Mouse (Mus musculus): Measurements from ENCODE around the gene D930020B18Rik. TPM values are rescaled to one million over a fixed set of nuclear protein-coding genes. Genes with fewer than 3 reads are reported as not detected.

The D930020B18Rik gene
- not detected for total RNA-seq (2022)

DNA sequence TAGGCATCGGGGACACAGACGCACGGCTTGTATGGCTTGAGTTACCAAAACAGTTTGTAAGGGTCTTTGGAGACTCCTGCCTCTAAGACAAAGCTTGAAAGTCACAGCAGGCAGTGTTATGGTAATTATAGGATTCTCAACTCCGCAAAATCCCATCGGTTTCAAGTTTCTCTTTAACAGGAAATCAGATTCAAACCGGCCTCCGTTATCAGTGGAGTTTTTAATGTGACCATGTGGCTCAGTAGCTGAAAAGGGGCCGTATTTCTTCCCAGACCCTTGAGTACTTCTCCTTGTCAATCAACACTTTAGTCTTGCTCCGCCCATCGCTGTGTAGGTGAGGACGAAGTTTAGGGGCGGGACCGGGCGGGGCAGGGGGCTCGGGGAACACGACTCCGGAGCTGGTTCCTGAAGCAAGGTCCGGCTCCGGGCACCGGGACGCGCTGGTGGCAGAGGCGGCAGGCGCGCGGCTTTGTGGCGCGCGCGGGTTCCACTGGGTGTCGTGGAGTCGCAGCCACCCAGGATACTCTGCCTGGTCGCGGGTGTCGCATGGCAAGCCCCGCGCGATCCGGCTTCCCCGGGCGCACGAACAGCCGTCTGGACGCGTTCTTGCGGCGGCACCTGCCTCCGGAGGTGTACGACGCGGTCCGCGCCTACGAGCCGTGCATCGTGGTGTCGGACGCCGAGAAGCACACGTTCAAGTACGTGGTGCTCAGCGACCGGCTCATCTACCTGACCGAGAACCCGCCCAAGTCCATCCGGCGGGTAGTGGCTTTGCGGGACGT, at the start of gene D930020B18Rik:
Gene D930020B18Rik, plus strand, starts transcription at position 317 of the 782 bp plus-strand sequence.
- no peak for DNase-seq (ENCODE audit: low spot score in 2 of 2)

DNA sequence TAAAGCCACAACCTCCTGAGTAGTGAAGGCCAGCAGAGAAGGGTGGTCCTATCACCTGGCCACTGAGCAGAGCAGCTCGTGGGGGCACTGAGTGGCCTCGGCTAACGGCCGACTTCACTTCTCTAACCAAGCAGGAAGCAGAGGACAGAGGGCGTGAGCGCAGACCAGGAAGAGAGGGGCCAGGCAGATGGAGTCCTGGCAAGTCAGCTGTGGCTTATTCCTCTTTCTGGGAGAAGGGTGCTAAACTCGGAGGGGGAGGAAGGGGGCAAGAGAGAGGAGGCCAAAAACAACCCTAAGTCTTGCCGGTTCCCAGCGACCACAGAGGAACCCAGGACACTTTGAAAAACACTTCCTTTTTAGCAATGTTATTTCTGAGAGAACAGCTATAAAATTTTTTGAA, 44.8 kb upstream of the D930020B18Rik start:
- DNase-seq (ENCODE audit: low spot score in 2 of 2) = no peak

DNA sequence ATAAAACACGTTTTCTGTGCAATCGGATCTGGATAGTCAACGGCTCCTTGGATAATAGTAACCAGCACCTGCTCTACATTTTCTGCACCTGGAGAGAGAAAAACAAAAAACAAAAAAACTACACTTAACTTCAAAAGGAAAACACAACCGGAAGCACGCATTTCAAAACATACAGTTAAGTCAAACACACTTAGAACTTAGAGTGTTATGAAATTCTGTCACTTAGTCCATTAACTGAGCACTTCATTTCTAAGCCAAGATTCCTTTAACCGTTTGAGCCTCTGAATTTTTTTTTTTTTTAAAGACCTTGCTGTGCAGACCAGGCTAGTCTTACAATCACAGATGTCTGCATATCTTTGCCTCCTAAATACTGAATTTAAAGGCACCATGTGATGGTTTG, 40.1 kb upstream of the D930020B18Rik start:
- DNase-seq (ENCODE audit: low spot score in 2 of 2) = no peak

DNA sequence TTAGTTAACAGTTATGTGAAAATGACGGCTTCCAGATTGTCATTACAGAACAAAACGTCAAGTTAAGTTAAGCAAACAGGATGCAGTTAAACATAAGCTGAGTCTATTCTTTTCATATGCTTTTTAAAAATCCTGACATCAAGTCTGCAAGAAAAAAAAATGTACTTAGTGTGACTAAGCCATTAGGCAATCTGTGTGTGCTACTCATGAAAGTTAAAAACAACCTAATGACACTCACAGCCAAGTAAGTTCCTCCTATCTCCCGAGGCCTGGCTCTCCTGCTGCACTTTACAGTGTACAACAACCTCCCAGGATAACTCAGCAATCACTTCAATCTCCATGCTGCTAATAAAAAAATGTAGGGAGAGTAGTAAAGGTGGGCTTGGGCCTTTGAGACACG, 37.8 kb upstream of the D930020B18Rik start:
- no peak for DNase-seq (ENCODE audit: low spot score in 2 of 2)

DNA sequence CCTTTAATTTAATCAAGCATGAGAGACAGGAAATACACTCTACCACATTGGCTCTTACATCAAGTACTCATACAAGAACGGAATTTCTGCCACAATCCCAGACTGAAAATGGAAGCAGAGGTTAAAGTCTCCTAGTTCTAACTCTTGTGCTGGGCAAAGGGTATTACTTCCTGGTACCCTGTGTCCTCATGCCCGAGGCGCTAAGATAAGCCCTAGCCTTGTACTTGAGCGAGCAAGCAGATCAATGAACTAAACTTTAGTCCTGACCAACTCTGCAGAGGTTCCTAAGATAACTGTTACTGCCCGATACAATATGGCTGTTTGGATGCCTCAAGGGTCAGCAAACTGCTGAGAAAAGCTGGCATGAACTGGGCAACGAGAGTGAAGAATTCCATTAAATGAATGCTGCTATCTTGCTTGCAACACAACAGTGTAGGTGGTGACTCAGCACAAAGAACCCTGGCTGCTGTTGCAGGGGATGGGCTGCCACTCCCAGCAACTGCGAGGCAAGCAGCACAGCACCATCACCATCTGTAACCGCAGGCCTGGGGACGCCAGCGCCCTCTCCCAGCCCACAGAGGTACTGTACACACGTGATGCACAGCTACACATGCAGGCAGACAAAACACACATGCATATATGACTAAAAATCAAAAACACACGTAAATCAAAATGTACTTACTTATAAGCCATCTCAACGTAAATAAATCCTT, 36.6 kb upstream of the D930020B18Rik start:
- no peak for DNase-seq (ENCODE audit: low spot score in 2 of 2)

DNA sequence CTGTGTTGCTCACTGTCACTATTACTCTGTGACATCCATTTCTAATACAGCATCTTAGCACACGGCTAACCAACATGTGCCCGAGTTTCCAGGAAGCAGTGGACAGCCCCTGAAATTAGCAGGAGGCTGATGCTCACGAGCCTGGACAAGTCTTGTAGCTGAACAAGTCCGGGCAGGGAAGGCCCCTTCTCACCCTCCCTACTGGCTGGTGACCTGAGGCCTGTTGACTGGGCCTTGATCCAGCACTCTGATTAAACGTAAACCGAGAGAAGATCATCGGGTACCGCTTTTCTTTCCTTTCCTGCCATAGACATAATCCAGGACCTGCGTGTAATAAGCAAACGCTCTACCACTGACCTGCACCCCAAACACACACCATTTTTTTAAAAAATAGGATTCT, 33.2 kb upstream of the D930020B18Rik start:
- DNase-seq (ENCODE audit: low spot score in 2 of 2) = no peak

DNA sequence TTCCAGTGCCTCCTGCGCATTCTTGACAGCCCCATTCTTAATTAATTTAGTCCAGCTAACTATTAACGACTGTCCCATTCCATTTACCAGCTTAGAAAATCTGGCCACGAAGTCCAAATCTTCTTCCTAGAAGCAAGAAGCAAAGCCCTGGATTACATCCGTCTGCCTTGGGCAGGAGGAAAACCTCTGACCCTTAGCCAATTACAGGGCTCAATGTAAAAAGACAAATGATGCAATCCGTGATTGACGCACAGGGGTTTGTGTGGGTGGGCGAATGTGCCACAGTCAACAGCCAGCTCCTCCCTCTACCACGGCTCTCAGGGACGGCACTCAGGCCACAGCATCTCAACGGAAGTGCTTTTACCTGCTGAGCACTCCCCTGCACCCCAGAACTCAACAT, 29.8 kb upstream of the D930020B18Rik start:
- no peak for DNase-seq (ENCODE audit: low spot score in 2 of 2)

DNA sequence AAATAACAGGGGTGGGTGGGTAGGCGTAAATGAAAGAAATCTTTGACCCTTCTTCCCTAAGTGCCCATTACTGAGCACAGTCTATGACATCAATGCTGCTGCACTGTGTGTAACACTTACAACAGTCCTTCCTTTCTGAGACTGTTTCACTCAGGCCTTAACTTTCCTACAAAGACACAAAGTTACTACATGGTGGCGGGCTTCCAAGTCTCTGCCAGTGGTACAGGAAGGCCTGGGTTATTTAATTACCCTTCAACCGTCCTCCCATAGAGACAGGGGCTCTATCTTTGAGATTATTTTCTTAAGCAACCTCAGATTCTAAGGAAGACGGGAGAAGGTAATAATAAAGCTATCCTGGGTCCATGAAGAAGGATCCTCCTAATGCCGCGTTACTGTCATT, 28.9 kb upstream of the D930020B18Rik start:
- no peak for DNase-seq (ENCODE audit: low spot score in 2 of 2)

DNA sequence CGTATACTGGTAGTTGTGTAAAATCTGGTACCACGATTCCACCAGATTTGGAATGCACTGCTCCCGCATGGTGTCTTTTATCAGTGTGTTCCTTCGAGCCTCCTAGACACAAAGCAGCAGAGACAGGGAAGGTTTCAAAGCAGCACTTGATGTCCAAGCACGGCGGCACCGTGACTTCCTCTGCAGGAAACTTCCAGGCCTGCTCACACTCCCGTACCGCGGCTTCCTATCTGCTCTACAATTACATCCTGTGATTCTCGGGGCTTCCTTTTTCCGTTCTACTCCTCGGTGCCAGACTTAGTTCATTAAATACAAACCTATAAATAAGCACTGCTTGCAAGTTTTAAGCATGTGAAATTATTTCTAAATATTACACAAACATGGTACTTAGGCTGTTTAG, 27.8 kb upstream of the D930020B18Rik start:
- DNase-seq (ENCODE audit: low spot score in 2 of 2) = no peak

DNA sequence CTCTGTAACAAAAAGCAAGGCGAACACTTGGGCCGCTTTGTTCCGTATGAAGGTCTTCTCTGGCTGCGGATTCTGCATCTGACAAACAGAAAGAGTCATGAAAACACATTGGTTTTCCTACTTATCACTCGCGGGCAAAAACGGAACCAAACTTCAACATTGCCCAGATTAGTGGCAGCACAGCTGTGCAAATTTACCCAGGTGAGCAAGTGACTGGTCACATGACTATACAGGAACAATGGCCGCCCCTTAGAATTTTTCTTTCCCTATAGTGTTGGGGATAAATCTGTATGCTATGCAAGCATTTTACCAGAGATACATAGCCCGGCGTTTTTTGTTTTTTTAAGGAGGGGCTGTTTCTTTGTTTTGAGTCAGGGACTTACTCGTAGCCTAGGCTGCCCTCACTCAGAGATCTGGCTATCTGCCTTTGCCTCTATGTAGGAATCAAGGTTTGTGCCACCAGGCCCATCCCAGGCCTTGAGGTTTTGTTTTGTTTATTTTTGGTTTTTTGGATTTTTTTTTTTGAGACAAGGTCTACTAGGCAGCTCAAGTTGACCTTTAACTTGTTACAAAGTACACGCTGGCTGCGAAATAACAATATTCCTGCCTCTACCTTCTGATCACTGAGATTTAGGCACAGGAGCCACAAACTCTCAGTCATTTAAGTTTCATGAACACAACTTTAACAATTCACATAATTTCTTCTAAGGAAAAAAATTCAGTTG, 26.1 kb upstream of the D930020B18Rik start:
- DNase-seq (ENCODE audit: low spot score in 2 of 2) = no peak

DNA sequence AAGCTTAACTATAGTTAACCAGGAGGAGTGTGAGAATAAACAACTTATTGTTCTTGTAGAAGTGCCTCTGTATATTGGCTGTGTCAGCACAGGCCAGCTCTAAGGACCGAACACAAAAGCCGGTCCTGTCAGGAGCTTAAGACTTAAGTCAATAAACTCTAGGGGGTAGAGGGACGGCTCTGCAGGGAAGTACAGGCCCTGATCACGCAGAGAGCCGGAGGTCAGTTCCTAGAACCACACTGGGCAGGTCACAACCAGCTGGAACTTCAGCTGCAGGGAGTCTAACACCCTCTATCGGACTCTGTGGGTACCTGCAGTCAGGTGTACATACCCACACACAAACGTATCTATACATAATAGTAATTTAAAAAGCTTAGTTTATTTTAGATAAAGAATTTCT, 25.5 kb upstream of the D930020B18Rik start:
- no peak for DNase-seq (ENCODE audit: low spot score in 2 of 2)

DNA sequence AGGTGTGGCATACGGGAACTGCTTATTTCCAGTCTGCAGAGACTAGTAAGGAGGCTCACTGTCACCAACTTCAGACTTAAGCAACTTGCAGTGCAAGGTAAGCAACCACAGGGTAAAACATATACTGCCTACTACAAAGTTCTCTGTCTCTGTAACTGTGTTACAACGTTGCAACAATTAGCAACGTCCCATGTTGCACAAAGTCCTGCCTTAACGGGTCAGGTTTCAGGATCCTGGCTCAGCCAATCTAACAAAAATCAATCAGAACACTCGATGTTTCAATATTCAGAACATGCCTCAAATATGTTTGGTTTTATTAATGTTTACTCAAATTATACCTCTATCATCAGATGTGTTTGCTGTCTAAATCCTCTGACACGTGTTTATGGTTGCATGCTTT, 19.0 kb upstream of the D930020B18Rik start:
- no peak for DNase-seq (ENCODE audit: low spot score in 2 of 2)

DNA sequence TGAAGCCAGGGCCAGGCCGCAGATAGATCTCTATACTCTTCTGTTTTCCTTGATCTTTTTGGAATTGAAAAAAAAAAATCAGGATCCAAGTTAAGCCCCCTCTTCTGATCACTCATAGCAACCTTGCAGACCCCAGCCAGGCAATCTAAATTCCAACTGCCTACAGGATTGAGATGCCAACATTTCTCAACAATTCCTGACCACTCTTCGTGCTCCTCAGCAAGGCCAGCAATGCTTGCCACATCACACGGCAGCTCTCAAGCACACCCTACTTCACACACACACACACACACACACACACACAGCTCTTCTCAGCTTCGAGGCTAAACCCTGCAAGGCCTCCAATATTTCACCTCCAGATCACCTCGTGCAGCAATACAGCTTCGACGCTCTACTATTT, 17.7 kb upstream of the D930020B18Rik start:
- no peak for DNase-seq (ENCODE audit: low spot score in 2 of 2)

DNA sequence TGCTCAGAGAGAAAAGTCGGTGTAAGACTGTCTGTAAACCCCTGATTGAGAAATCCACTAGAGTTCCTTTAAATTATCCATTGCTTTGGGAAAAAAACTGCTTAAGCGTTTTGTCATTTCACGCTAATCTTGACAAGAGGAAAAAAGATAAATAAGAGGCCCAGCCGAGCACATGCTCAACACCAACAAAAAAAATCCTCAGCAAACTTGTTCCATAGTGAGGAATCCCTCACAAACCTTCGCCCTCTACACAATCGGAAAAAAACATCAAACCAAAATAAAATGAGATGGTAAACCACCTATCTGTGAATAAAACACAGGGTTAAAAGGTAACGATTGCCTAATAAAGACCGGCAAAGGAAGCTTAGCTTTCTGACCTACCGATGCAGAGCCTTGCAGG, 16.4 kb upstream of the D930020B18Rik start:
- no peak for DNase-seq (ENCODE audit: low spot score in 2 of 2)

DNA sequence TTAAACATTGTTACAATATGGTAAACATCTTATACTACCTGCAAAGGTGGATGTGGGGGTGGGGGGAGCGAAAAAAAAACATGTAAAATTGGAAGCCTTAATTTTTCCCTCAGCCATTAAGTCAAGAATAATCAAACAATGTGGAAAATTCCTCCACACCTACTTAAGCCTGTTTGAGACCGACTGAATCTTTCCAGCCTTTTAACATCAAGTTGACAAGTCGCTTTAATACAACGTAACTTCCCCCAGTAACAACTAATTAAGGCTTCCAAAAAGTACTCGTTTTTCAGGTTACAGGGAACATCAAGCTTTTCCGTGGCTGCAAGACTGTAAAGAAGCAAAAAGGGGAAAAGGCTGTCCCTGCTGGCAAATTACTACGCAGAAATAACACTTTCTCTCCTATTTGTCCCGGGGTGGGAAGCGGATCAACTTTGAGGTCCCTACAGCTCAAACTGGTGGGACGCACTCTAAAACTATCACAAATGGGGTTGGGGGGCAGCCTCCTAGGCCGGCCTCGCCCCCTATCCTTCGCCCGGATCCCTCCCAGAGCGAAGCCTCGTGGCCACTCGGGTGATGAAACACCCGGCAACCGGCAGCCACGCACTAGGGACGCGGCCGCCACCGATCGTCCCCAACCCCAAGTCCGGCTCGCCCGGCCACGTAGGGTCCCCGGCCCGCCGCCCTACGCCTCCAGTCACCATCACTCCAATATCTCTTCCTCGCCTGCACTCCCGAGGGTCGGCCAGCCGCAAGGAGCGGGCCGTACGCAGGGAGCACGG, 15.8 kb upstream of the D930020B18Rik start:
- no peak for DNase-seq (ENCODE audit: low spot score in 2 of 2)

DNA sequence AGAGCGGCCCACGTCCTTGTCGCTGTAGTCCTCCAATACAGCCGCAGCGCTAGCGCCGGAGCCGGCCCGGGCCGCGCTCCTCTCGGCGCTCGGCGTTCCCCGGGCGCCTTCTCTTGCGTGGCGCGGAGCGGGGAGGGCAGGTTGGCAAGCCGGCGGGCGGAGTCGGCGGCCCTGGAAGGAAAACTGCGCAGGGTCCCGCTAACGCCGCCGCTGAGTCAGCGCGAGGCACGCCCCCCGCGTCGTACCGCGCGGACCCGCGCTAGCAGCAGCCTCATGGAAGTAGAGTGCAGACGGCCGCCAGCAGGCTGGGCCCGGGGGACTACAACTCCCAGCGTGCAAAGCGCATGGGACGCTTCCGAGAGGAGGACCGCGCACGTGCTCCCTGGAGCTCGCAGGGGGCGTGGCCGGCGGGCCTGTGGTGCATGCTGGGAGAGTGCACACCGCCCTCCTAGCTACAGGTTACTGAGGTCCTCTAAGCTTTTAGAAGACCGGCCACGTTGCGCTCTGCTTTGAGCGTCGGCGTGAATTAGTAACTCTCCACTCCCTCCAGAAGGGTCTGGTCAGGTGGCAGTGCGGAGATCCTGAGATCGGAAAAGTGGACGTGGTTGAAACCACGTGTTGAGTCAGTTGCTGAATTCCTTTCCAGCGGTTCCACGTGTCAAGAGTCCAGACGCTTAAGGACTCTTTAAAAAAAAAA, 15.1 kb upstream of the D930020B18Rik start, which contains the start of gene Xpot:
Gene Xpot, minus strand, starts transcription at position 147 of the 697 bp plus-strand sequence.
- peak; percentile 94 to 97 for DNase-seq (ENCODE audit: low spot score in 2 of 2)

DNA sequence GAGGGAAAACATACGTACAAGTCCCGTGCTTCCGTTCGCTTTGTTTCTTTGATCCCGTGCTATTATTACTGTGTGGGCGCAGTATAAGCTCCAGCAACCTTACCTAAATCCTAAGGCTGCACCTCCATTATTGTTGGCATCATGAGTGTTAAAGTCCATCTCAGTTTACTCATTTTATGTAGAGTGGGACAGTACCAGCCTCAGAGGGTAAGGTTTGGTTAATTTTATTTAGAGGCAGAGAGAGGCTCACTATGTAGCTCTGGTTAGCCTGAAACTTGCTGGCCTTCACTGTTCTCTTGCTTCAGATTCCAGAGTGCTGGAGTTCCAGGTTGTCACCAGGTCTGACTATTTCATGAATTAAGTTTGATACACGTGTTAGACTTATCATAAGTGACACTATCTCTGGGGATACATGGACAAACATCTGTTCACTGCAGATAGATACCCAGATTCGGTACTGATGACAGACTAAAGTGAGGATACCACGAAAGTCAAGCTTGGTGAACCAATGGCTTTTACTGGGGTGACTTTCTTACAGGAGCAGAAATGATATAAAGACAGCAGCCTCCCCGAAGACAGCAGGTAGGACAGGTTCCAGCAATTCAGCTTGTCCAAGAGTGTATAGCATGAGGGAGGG, 14.1 kb upstream of the D930020B18Rik start:
- no peak for DNase-seq (ENCODE audit: low spot score in 2 of 2)

DNA sequence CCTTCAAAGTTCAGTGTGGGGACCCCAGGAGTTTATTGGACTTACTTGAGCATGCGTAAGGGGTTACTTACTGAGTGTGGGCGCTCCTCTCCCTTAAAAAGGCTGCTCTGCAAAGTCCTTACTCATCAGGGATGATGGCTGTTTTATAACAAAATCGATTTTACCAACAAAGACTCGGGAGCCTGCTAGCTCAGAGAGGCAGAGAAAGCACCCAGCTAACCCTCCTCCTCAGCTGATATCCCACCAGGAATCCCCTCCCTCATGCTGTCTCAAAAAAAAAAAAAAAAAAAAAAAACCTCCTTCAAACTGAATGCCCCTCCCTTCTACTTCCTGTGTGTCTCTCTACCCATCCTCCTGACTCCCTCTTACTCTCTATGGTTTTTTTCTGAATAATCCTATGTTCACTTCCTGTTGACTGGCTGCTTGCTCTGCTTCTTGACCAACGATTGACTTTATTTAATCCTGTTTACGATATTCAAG, 12.8 kb upstream of the D930020B18Rik start:
- DNase-seq (ENCODE audit: low spot score in 2 of 2) = no peak

DNA sequence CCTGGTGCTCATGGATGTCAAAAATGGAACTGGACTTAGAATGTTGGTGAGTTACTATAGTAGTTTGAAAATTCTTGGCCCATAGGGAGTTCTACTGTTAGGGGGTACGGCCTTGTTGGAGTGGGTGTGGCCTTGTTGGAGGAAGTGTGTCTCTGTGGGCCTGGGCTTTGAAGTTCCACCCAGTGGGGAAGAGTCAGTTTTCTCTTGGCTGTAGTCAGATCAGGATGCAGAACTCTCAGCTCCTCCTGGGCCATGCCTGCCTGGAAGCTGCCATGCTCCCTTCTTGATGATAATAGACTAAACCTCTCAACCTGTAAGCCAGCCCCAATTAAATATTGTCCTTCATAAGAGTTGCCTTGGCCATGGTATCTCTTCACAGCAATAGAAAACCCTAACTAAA, 7.2 kb upstream of the D930020B18Rik start:
- DNase-seq (ENCODE audit: low spot score in 2 of 2) = no peak

DNA sequence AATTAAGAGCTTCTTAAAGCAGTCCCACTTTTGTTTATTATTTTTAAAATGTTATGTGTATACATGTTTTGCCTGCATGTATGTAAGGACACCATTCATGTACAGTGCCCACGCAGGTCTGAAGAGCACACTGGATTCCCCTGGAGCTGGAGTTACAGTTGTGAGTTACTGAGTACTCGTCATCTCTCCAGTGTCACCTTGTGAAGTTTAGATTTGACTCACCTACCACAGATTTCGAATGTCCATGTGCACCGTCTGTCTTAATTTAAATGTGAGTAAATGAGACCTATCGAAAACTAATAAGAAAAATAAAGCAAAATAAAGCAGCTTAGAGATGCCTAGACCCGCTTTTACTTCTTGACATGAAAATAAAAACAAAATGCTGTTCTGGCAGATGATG, 5.1 kb upstream of the D930020B18Rik start:
- no peak for DNase-seq (ENCODE audit: low spot score in 2 of 2)
